Mouse (Mus musculus): ENCODE measurements around the gene Rps29. TPM values are rescaled to one million over a fixed set of nuclear protein-coding genes. Genes with fewer than 3 reads are reported as not detected.
A peak's percentile ranks its signal among the peaks of the same experiment; 100 is the strongest.

Gene Rps29
- polyA plus RNA-seq, 1 experiment = 1,903 TPM

DNA sequence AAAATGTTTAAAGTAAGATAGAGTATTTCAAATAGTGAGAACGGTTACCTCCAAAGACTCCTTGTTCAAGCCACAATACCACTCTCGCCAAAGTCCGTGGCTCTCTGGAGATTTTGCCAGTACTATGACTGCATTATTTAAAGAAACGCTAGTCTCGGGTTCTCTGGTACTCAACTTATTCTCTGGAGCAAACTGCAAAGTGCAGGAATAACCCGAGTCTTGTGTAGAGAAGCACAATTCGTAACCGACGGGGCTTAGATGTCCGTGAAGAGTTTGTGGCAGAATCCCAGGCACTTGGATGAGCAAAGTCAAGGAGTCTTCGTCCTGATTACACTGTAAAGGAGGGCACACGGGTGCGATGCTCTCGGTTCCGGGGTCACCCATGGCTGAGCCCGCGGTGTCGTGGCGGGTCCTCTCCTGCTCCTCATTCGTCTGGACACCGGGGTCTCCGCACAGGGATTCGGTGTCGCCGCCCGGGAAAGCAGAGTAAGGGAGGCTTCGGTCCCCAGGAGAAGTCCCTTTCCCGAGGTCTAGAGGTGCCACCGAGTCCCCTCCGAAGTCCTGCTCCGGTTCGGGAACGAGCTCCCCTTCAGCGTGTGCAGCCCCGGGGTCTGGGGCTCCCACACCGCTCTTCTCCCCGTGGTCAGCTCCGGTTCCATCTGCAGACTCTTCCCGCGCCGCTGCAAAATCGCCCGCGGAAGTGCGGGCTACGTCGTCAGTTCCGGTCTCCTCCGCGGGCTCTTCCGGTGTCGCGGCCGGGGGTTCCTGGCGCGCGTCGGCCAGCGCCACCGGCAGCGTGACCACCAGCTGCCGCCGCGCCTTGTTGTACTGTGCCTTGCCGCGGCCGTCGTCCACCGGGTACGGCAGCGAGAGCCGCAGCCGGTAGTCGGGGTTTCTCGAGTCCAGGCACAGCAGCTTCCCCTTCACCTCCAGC is 37.7 kb upstream of the Rps29 start, which contains the start of gene Gm49383:
Gm49383 (minus strand) TSS at position 661 of the 934 bp plus-strand sequence.
- Histone ChIP-seq H3K4me3 (ENCODE audit: insufficient read depth, low read length) (peak within 1 kb of the TSS; percentile 94), H3K27ac (ENCODE audit: insufficient read depth, low read depth, low read length) (peak within 1 kb of the TSS; percentile 55), H3K4me1 (ENCODE audit: control insufficient read depth, insufficient read depth, low read length) (peaks cover 12% of the 10 kb centered on the region)
- TF ChIP-seq POLR2A (IDR thresholded peaks at IDR 0.05; ENCODE audit: borderline replicate concordance, low read depth, low read length) (no peak), CTCF (IDR thresholded peaks at IDR 0.05; ENCODE audit: low read depth, low read length) (no peak)

DNA sequence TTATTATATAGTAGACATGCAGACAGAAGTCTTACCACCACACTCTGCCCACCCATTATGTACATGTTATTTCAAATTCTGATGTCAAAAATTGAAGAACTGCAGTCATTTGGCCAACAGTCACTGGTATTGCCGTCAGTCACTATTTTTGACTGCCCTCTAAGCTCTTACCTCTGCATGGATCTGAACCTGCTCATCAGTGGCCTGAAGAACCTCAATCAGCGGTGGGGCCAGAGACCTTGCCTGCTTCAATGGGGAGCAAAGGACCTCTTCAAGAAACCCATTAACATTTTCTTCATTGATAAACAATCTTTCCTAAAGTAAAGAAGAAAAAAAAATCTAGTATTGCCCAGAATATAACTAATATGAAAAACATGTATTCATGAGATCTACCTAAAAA is 33.7 kb upstream of the Rps29 start:
- H3K27ac ChIP-seq (ENCODE audit: insufficient read depth, low read depth, low read length) = no peak overlapping the region
- H3K4me3 ChIP-seq (ENCODE audit: insufficient read depth, low read length) = no peak overlapping the region
- TF ChIP-seq POLR2A (IDR thresholded peaks at IDR 0.05; ENCODE audit: borderline replicate concordance, low read depth, low read length) = no peak
- TF ChIP-seq CTCF (IDR thresholded peaks at IDR 0.05; ENCODE audit: low read depth, low read length) = no peak
- H3K4me1 ChIP-seq (ENCODE audit: control insufficient read depth, insufficient read depth, low read length) = peaks cover 2% of the 10 kb centered on the region; the same call in 1 of the 2 replicates

DNA sequence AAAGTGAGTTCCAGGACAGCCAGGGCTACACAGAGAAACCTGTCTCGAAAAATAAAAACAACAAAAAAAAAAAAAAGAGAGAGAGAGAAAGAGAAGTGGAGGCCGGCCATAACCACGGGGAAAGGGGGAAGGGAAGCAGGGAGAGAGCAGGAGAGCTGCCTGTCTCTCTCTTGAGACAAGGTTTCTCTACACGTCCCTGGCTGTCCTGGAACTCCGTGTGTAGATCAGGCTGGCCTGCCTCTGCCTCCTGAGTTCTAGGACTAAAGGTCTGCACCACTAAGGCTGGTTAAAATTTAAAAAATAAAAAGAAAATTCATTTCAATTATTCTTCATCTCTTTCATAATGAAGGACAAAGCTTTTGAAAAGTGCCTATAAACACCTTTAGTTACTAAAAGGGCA is 32.4 kb upstream of the Rps29 start:
- Histone ChIP-seq H3K4me1 (ENCODE audit: control insufficient read depth, insufficient read depth, low read length) (peaks cover 9% of the 10 kb centered on the region), H3K27ac (ENCODE audit: insufficient read depth, low read depth, low read length) (no peak overlapping the region), H3K4me3 (ENCODE audit: insufficient read depth, low read length) (no peak overlapping the region)
- no peak for TF ChIP-seq CTCF (IDR thresholded peaks at IDR 0.05; ENCODE audit: low read depth, low read length)
- TF ChIP-seq POLR2A (IDR thresholded peaks at IDR 0.05; ENCODE audit: borderline replicate concordance, low read depth, low read length) = no peak

DNA sequence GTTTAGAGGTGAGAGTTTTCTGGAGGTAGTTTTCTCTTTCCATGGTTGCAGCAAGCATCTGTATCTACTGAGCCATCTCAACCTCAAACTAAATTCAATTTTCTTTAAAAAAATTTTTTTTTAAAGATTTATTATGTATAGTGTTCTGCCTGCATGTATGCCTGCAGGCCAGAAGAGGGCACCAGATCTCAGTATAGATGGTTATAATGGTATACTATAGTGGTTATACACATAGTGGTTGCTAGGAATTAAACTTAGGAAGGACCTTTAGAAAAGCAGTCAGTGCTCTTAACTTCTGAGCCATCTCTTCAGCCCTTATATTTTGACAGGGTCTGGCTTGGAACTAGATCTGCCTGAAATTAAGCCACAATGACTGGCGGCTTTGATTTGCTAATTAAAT is 31.5 kb upstream of the Rps29 start:
- Histone ChIP-seq H3K4me1 (ENCODE audit: control insufficient read depth, insufficient read depth, low read length) (peaks cover 9% of the 10 kb centered on the region), H3K27ac (ENCODE audit: insufficient read depth, low read depth, low read length) (no peak overlapping the region), H3K4me3 (ENCODE audit: insufficient read depth, low read length) (no peak overlapping the region)
- TF ChIP-seq POLR2A (IDR thresholded peaks at IDR 0.05; ENCODE audit: borderline replicate concordance, low read depth, low read length) = no peak

DNA sequence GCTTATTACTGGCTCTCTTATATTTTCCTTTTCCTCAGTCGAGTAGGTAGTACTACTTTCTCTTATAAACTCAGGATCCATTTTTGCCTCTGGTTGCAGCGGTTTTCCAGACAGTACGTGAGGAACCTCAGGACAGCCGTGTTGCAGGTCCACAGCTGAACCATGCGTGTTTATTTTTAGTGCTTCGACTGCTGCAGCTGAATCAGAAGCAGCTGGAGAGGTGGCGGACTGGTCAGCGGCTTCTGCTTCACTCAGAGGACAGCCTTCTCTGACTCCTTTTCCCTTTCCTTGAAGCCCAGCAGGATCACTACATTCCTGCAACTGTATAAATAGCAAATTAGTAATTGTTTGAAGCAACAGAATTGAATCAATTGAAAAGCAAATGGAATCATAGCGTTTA is 31.1 kb upstream of the Rps29 start:
- H3K4me1 ChIP-seq (ENCODE audit: control insufficient read depth, insufficient read depth, low read length) = peaks cover 9% of the 10 kb centered on the region
- no peak overlapping the region for H3K4me3 ChIP-seq (ENCODE audit: insufficient read depth, low read length)
- no peak overlapping the region for H3K27ac ChIP-seq (ENCODE audit: insufficient read depth, low read depth, low read length)
- TF ChIP-seq POLR2A (IDR thresholded peaks at IDR 0.05; ENCODE audit: borderline replicate concordance, low read depth, low read length) (no peak), CTCF (IDR thresholded peaks at IDR 0.05; ENCODE audit: low read depth, low read length) (no peak)

DNA sequence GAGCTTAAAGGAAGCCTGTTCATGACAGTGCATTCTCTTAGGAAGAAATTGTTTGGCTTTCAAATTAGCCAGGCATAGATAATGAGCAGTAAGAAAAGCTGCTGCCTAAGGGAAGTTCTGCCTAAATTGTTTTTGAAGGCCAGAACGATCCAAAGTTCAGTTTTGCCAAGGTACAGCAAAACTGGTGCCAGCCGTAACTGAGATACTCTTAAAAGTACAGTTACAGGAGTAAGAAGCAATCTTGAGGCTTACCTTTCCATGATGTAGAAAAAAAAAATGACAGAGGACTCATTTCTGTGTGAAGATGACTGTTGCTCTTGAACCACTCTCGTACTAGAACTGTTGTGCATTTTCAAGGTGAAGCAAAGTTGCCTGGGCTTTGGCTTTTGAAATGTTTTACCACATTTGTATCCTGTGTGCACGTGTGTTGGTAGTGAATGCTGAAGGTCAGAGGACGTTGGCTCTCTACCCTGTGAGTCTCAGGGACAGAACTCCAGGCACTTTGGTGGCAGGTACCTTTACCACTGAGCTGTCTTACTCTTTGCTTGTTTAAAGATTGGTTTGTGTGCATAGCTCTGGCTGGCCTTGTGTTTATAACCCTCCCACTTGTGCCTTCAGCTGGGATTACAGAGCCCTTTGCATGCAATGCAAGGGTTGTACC is 28.0 kb upstream of the Rps29 start:
- Histone ChIP-seq H3K4me1 (ENCODE audit: control insufficient read depth, insufficient read depth, low read length) (peaks cover 7% of the 10 kb centered on the region), H3K4me3 (ENCODE audit: insufficient read depth, low read length) (0 out of 2 replicates have a peak overlapping the region, but pooled peaks have one; percentile 1), H3K27ac (ENCODE audit: insufficient read depth, low read depth, low read length) (no peak overlapping the region)
- TF ChIP-seq POLR2A (IDR thresholded peaks at IDR 0.05; ENCODE audit: borderline replicate concordance, low read depth, low read length) (no peak), CTCF (IDR thresholded peaks at IDR 0.05; ENCODE audit: low read depth, low read length) (no peak)

DNA sequence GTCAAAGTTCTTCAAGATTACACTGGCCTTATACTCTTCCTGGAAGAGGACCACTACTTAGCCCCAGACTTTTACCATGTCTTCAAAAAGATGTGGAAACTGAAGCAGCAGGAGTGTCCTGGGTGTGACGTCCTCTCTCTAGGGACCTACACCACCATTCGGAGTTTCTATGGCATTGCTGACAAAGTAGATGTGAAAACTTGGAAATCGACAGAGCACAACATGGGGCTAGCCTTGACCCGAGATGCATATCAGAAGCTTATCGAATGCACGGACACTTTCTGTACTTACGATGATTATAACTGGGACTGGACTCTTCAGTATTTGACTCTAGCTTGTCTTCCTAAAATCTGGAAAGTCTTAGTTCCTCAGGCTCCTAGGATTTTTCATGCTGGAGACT is 26.4 kb upstream of the Rps29 start:
- Histone ChIP-seq H3K4me1 (ENCODE audit: control insufficient read depth, insufficient read depth, low read length) (peaks cover 7% of the 10 kb centered on the region), H3K27ac (ENCODE audit: insufficient read depth, low read depth, low read length) (peak overlapping the region; percentile 80; the same call in 1 of the 2 replicates), H3K4me3 (ENCODE audit: insufficient read depth, low read length) (peak overlapping the region; percentile 96)
- TF ChIP-seq POLR2A (IDR thresholded peaks at IDR 0.05; ENCODE audit: borderline replicate concordance, low read depth, low read length) (no peak), CTCF (IDR thresholded peaks at IDR 0.05; ENCODE audit: low read depth, low read length) (no peak)

DNA sequence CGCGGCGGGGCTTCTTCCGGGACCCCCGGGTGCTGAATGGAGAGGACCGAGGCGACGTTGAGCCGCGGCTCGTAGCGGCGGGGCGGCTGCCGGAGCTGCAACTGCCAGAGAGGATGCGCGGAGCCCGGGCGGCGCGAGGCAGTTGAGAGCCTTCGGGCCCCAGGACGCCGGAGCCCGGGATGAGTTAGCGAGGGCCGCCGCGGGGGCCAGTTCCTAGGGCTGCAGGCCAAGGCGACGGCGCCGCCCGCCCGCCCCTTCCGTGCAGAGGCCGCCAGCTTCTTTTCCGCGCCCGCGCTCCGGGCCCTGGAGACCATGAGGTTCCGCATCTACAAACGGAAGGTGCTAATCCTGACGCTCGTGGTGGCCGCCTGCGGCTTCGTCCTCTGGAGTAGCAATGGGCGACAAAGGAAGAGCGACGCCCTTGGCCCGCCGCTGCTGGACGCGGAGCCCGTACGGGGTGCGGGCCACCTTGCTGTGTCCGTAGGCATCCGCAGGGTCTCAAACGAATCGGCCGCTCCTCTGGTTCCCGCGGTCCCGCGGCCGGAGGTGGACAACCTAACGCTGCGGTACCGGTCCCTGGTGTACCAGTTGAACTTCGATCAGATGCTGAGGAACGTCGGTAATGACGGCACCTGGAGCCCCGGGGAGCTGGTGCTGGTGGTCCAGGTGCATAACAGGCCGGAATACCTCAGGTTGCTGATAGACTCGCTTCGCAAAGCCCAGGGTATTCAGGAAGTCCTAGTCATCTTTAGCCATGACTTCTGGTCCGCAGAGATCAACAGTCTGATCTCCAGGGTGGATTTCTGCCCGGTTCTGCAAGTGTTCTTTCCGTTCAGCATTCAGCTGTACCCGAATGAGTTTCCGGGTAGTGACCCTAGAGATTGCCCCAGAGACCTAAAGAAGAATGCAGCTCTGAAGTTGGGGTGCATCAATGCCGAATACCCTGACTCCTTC is 25.6 kb upstream of the Rps29 start:
- Histone ChIP-seq H3K4me3 (ENCODE audit: insufficient read depth, low read length) (peak overlapping the region; percentile 96), H3K4me1 (ENCODE audit: control insufficient read depth, insufficient read depth, low read length) (peaks cover 7% of the 10 kb centered on the region)
- TF ChIP-seq CTCF (IDR thresholded peaks at IDR 0.05; ENCODE audit: low read depth, low read length) (no peak), POLR2A (IDR thresholded peaks at IDR 0.05; ENCODE audit: borderline replicate concordance, low read depth, low read length) (no peak)

More for the DNA sequence above, 25.6 kb upstream of the Rps29 start:
- peak overlapping the region; percentile 80 for H3K27ac ChIP-seq (ENCODE audit: insufficient read depth, low read depth, low read length)

Data from bone marrow macrophage, adult 2 months (primary cell).